Mouse (Mus musculus): Measurements from ENCODE around the gene Gm20388.

GRCm38 (mm10) chr8:120589921-120590320, 679.3 kb downstream of the Gm20388 start:
- TF ChIP-seq CTCF (IDR thresholded peaks at IDR 0.05; ENCODE audit: low read depth, low read length) = no peak
- no peak for TF ChIP-seq GATA1 (IDR thresholded peaks at IDR 0.05; ENCODE audit: borderline replicate concordance, low read length)

Measured in G1E (cell line).